Mouse (Mus musculus): ENCODE data around the gene Speg.

The Speg gene

GRCm38 (mm10) chr1:75443247-75444024 lies 68.3 kb downstream of the Speg start:
- peak; percentile 51 for DNase-seq

GRCm38 (mm10) chr1:75444208-75444607 lies 69.1 kb downstream of the Speg start:
- DNase-seq = peak; percentile 52

- DNase-seq = no peak
These were observed 70.1 kb downstream of the Speg start for GRCm38 (mm10) chr1:75445141-75445701.

GRCm38 (mm10) chr1:75445751-75446611 lies 70.9 kb downstream of the Speg start:
- peak; percentile 88 for DNase-seq

GRCm38 (mm10) chr1:75446656-75447055 lies 71.6 kb downstream of the Speg start:
- peak; percentile 76 for DNase-seq

- DNase-seq = peak; percentile 92
These were observed 72.4 kb downstream of the Speg start for GRCm38 (mm10) chr1:75447265-75448051.

GRCm38 (mm10) chr1:75448052-75448431 lies 72.9 kb downstream of the Speg start:
- no peak for DNase-seq

- DNase-seq = peak; percentile 82
These were observed 73.8 kb downstream of the Speg start for GRCm38 (mm10) chr1:75448937-75449336.

GRCm38 (mm10) chr1:75449377-75450135 lies 74.5 kb downstream of the Speg start:
- peak; percentile 34 for DNase-seq

GRCm38 (mm10) chr1:75450314-75451005 lies 75.4 kb downstream of the Speg start, which contains the start of gene Asic4:
Gene Asic4, plus strand, starts transcription at chr1:75450436.
- DNase-seq = peak; percentile 67

- peak; percentile 15 for DNase-seq
These were observed 76.8 kb downstream of the Speg start for GRCm38 (mm10) chr1:75451900-75452299.

- no peak for DNase-seq
These were observed 80.3 kb downstream of the Speg start for GRCm38 (mm10) chr1:75455433-75455832.

GRCm38 (mm10) chr1:75455948-75456347 lies 80.9 kb downstream of the Speg start:
- DNase-seq = peak; percentile 89

GRCm38 (mm10) chr1:75456746-75457564 lies 81.9 kb downstream of the Speg start:
- peak; percentile 65 for DNase-seq

- DNase-seq = no peak
These were observed 82.6 kb downstream of the Speg start for GRCm38 (mm10) chr1:75457710-75458024.

- peak; percentile 76 for DNase-seq
These were observed 83.1 kb downstream of the Speg start for GRCm38 (mm10) chr1:75458025-75458788.

GRCm38 (mm10) chr1:75458789-75459684 lies 83.9 kb downstream of the Speg start:
- DNase-seq = peak; percentile 33

- DNase-seq = no peak
These were observed 85.2 kb downstream of the Speg start for GRCm38 (mm10) chr1:75460297-75460696.

- no peak for DNase-seq
These were observed 87.5 kb downstream of the Speg start for GRCm38 (mm10) chr1:75462636-75463035.

All from retina, postnatal 1 day (tissue).